Mouse (Mus musculus): ENCODE results near the gene Fth1. TPM values are rescaled to one million over a fixed set of nuclear protein-coding genes. Genes with fewer than 3 reads are reported as not detected.
"Not testable (repeated sequence)": the region's sequence is repeated elsewhere in the genome, so short reads cannot be mapped to it uniquely, and the experiment has no call there.

Fth1 gene
- 1,751 and 1,961 TPM in 2 replicates for polyA plus RNA-seq (2015; fragmentation: Nextera tagmentation; extraction: Ambion mirVana)

GRCm38 (mm10) chr19:9980258-9980657 is at the start of gene Fth1:
Fth1 (plus strand) TSS chr19:9980598.
- H3K9me3 ChIP-seq (ENCODE audit: control insufficient read depth, low read length): no peaks in the 10 kb centered on the region
- H3K4me3 ChIP-seq (ENCODE audit: low read length): no peak within 1 kb of the TSS
- no peak within 1 kb of the TSS for H3K4me2 ChIP-seq (ENCODE audit: low read length)
- WGBS: 94% methylated on average over 4 of the region's 4 CpGs
- no peaks in the 10 kb centered on the region for H3K27me3 ChIP-seq (replicated peaks; ENCODE audit: control insufficient read depth, insufficient read depth, low read length)
- no peak within 1 kb of the TSS for H3K27ac ChIP-seq (ENCODE audit: low read depth, low read length)
- H3K4me1 ChIP-seq (ENCODE audit: control insufficient read depth, insufficient read depth, low read depth, low read length): peaks cover 15% of the 10 kb centered on the region
- H3K9ac ChIP-seq (ENCODE audit: low read depth, low read length): no peak within 1 kb of the TSS
- no peak for ATAC-seq
- peaks cover 6% of the 10 kb centered on the region; the same call in 1 of the 2 replicates for H3K36me3 ChIP-seq (ENCODE audit: control insufficient read depth, insufficient read depth, low read length)

- 77% methylated on average over 2 of the region's 2 CpGs for WGBS
- ATAC-seq; H3K9me3 ChIP-seq (ENCODE audit: control insufficient read depth, low read length): not testable (repeated sequence)
Measured at GRCm38 (mm10) chr19:9931167-9931607, 49.2 kb upstream of the Fth1 start.

DNA sequence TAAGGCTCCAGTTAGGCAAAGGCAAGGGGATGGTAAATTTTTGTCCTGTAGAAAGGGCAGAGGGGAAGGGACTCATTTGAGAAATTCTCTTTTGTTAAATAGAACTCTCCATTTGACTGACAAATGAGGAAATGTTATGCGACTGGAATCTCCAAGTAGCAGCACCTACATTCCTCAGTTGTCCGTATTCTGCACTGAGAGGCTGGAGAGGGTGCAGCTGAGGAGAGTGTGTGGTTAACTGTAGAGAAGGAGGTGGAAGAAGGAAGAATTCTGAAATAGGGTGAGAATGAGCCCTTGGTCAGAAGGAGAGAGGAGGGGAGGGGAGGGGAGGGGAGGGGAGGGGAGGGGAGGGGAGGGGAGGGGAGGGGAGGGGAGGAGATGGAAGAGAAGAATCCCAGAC is 46.5 kb upstream of the Fth1 start:
- Histone ChIP-seq H3K27ac (ENCODE audit: low read depth, low read length) (no peak overlapping the region), H3K4me1 (ENCODE audit: control insufficient read depth, insufficient read depth, low read depth, low read length) (no peaks in the 10 kb centered on the region), H3K9me3 (ENCODE audit: control insufficient read depth, low read length) (no peaks in the 10 kb centered on the region), H3K36me3 (ENCODE audit: control insufficient read depth, insufficient read depth, low read length) (no peaks in the 10 kb centered on the region), H3K4me2 (ENCODE audit: low read length) (no peak overlapping the region), H3K9ac (ENCODE audit: low read depth, low read length) (no peak overlapping the region), H3K27me3 (replicated peaks; ENCODE audit: control insufficient read depth, insufficient read depth, low read length) (no peaks in the 10 kb centered on the region), H3K4me3 (ENCODE audit: low read length) (no peak overlapping the region)
- WGBS: 83% methylated on average over 2 of the region's 2 CpGs
- no peak for ATAC-seq

More at GRCm38 (mm10) chr19:9931167-9931607, 49.2 kb upstream of the Fth1 start:
- H3K4me2 ChIP-seq (ENCODE audit: low read length); H3K9ac ChIP-seq (ENCODE audit: low read depth, low read length); H3K4me1 ChIP-seq (ENCODE audit: control insufficient read depth, insufficient read depth, low read depth, low read length); H3K4me3 ChIP-seq (ENCODE audit: low read length); H3K36me3 ChIP-seq (ENCODE audit: control insufficient read depth, insufficient read depth, low read length); H3K27me3 ChIP-seq (replicated peaks; ENCODE audit: control insufficient read depth, insufficient read depth, low read length); H3K27ac ChIP-seq (ENCODE audit: low read depth, low read length): not testable (repeated sequence)

GRCm38 (mm10) chr19:9936579-9936978 is 43.8 kb upstream of the Fth1 start:
- ATAC-seq: no peak
- no peak overlapping the region for H3K4me2 ChIP-seq (ENCODE audit: low read length)
- no peak overlapping the region for H3K4me3 ChIP-seq (ENCODE audit: low read length)
- no peaks in the 10 kb centered on the region; the same call in 1 of the 2 replicates for H3K4me1 ChIP-seq (ENCODE audit: control insufficient read depth, insufficient read depth, low read depth, low read length)
- no peaks in the 10 kb centered on the region for H3K36me3 ChIP-seq (ENCODE audit: control insufficient read depth, insufficient read depth, low read length)
- WGBS: 74% methylated on average over 5 of the region's 5 CpGs
- H3K9ac ChIP-seq (ENCODE audit: low read depth, low read length): no peak overlapping the region
- no peaks in the 10 kb centered on the region for H3K27me3 ChIP-seq (replicated peaks; ENCODE audit: control insufficient read depth, insufficient read depth, low read length)
- no peaks in the 10 kb centered on the region for H3K9me3 ChIP-seq (ENCODE audit: control insufficient read depth, low read length)
- H3K27ac ChIP-seq (ENCODE audit: low read depth, low read length): no peak overlapping the region

GRCm38 (mm10) chr19:9937428-9937827 is 43.0 kb upstream of the Fth1 start:
- H3K4me1 ChIP-seq (ENCODE audit: control insufficient read depth, insufficient read depth, low read depth, low read length): no peaks in the 10 kb centered on the region; the same call in 1 of the 2 replicates
- no peak overlapping the region for H3K27ac ChIP-seq (ENCODE audit: low read depth, low read length)
- no peaks in the 10 kb centered on the region for H3K9me3 ChIP-seq (ENCODE audit: control insufficient read depth, low read length)
- H3K4me2 ChIP-seq (ENCODE audit: low read length): no peak overlapping the region
- 67% methylated on average over 5 of the region's 5 CpGs for WGBS
- no peaks in the 10 kb centered on the region for H3K27me3 ChIP-seq (replicated peaks; ENCODE audit: control insufficient read depth, insufficient read depth, low read length)
- no peak overlapping the region for H3K9ac ChIP-seq (ENCODE audit: low read depth, low read length)
- H3K36me3 ChIP-seq (ENCODE audit: control insufficient read depth, insufficient read depth, low read length): no peaks in the 10 kb centered on the region
- no peak for ATAC-seq
- H3K4me3 ChIP-seq (ENCODE audit: low read length): no peak overlapping the region

GRCm38 (mm10) chr19:9938156-9938823 is 42.1 kb upstream of the Fth1 start:
- Histone ChIP-seq H3K4me2 (ENCODE audit: low read length) (no peak overlapping the region), H3K4me1 (ENCODE audit: control insufficient read depth, insufficient read depth, low read depth, low read length) (no peaks in the 10 kb centered on the region; the same call in 1 of the 2 replicates), H3K9ac (ENCODE audit: low read depth, low read length) (no peak overlapping the region), H3K27me3 (replicated peaks; ENCODE audit: control insufficient read depth, insufficient read depth, low read length) (no peaks in the 10 kb centered on the region), H3K4me3 (ENCODE audit: low read length) (no peak overlapping the region), H3K36me3 (ENCODE audit: control insufficient read depth, insufficient read depth, low read length) (no peaks in the 10 kb centered on the region), H3K27ac (ENCODE audit: low read depth, low read length) (no peak overlapping the region), H3K9me3 (ENCODE audit: control insufficient read depth, low read length) (no peaks in the 10 kb centered on the region)
- 81% methylated on average over 6 of the region's 6 CpGs for WGBS
- ATAC-seq: no peak

DNA sequence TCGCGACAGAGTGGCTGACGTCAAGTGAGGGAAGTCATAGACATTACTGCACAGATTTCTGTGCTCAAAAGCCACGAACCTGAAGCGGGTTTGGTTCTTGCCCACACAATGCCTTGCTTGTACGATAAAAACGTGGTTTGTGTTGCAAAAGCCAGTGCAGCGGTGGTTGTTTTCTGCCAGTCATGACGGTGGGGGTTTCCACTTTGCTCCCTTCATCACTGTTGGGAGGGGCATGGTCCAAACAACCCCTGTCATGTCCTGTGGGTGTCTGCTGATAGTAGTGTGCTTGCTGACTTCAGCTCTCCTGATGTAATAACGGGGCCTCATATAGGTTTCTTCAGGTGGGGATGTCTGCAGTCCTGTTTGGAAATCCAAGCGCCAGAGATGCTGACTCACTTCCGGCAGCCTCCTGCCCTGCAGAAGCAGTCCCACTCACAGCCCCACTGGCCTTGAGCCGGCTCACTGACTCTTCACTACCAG is 41.5 kb upstream of the Fth1 start:
- H3K27me3 ChIP-seq (replicated peaks; ENCODE audit: control insufficient read depth, insufficient read depth, low read length): no peaks in the 10 kb centered on the region
- H3K9me3 ChIP-seq (ENCODE audit: control insufficient read depth, low read length): no peaks in the 10 kb centered on the region
- H3K4me1 ChIP-seq (ENCODE audit: control insufficient read depth, insufficient read depth, low read depth, low read length): no peaks in the 10 kb centered on the region; the same call in 1 of the 2 replicates
- H3K4me2 ChIP-seq (ENCODE audit: low read length): no peak overlapping the region
- H3K9ac ChIP-seq (ENCODE audit: low read depth, low read length): no peak overlapping the region
- H3K4me3 ChIP-seq (ENCODE audit: low read length): no peak overlapping the region
- no peak overlapping the region for H3K27ac ChIP-seq (ENCODE audit: low read depth, low read length)
- no peak for ATAC-seq
- H3K36me3 ChIP-seq (ENCODE audit: control insufficient read depth, insufficient read depth, low read length): no peaks in the 10 kb centered on the region
- 82% methylated on average over 13 of the region's 13 CpGs for WGBS

GRCm38 (mm10) chr19:9939841-9940240 is 40.6 kb upstream of the Fth1 start:
- no peaks in the 10 kb centered on the region for H3K27me3 ChIP-seq (replicated peaks; ENCODE audit: control insufficient read depth, insufficient read depth, low read length)
- no peak overlapping the region for H3K9ac ChIP-seq (ENCODE audit: low read depth, low read length)
- ATAC-seq: no peak
- H3K9me3 ChIP-seq (ENCODE audit: control insufficient read depth, low read length): no peaks in the 10 kb centered on the region
- no peak overlapping the region for H3K4me3 ChIP-seq (ENCODE audit: low read length)
- H3K27ac ChIP-seq (ENCODE audit: low read depth, low read length): no peak overlapping the region
- WGBS: 67% methylated on average over 7 of the region's 7 CpGs
- no peak overlapping the region for H3K4me2 ChIP-seq (ENCODE audit: low read length)
- no peaks in the 10 kb centered on the region for H3K36me3 ChIP-seq (ENCODE audit: control insufficient read depth, insufficient read depth, low read length)
- no peaks in the 10 kb centered on the region; the same call in 1 of the 2 replicates for H3K4me1 ChIP-seq (ENCODE audit: control insufficient read depth, insufficient read depth, low read depth, low read length)

DNA sequence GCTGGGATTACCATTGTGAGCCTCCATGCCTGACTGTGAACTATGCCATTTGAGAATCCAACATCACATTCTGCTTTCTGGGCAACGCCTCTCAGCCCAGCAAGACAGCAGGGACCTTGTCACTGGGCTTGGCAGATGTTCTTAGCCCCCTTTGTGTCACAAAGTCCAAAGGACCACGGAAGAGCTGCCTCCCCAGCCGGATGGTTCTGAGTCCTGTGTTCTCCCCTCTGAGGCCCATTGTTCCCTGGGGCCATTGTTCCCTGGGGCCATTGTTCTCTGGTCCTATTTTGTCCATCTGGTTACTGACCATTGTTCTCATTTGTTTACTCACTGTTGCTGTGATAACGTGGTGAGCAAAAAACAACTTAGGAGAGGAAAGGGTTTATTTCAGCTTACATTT is 39.5 kb upstream of the Fth1 start:
- H3K36me3 ChIP-seq (ENCODE audit: control insufficient read depth, insufficient read depth, low read length): no peaks in the 10 kb centered on the region
- H3K27me3 ChIP-seq (replicated peaks; ENCODE audit: control insufficient read depth, insufficient read depth, low read length): no peaks in the 10 kb centered on the region
- ATAC-seq: no peak
- WGBS: 17% methylated on average over 4 of the region's 4 CpGs
- no peak overlapping the region for H3K4me3 ChIP-seq (ENCODE audit: low read length)
- H3K4me1 ChIP-seq (ENCODE audit: control insufficient read depth, insufficient read depth, low read depth, low read length): no peaks in the 10 kb centered on the region; the same call in 1 of the 2 replicates
- no peak overlapping the region for H3K4me2 ChIP-seq (ENCODE audit: low read length)
- H3K27ac ChIP-seq (ENCODE audit: low read depth, low read length): no peak overlapping the region
- H3K9me3 ChIP-seq (ENCODE audit: control insufficient read depth, low read length): no peaks in the 10 kb centered on the region
- H3K9ac ChIP-seq (ENCODE audit: low read depth, low read length): no peak overlapping the region

All from hindbrain, embryonic 16.5 days (tissue).